Mouse (Mus musculus) myocyte (in vitro differentiated cells): ENCODE measurements around the gene Aatk.

Source experiments
- CEBPB ChIP-seq: IDR thresholded peaks from 2 replicates; pipeline ENCODE4 v1.6.1; 2011; ENCODE audit warnings: mild to moderate bottlenecking, moderate library complexity; ENCODE audit not compliant: poor library complexity, insufficient read depth, severe bottlenecking
- E2F4 ChIP-seq: IDR thresholded peaks from one replicate; pipeline ENCODE4 v1.6.1; 2011; ENCODE audit warnings: mild to moderate bottlenecking, control low read depth, moderate library complexity; ENCODE audit not compliant: insufficient read depth
- MAX ChIP-seq: IDR thresholded peaks from one replicate; pipeline ENCODE4 v1.6.1; 2011; ENCODE audit warnings: low read depth, mild to moderate bottlenecking, control low read depth
- MYOG ChIP-seq, 3 experiments: IDR thresholded peaks; one replicate each; pipeline ENCODE4 v1.6.1; 2011; ENCODE audit warnings: control low read depth in 2 of 3, low read depth in 2 of 3, mild to moderate bottlenecking in 2 of 3; ENCODE audit not compliant: insufficient read length in 2 of 3, control insufficient read depth in 1 of 3, insufficient read depth in 1 of 3
- POLR2A ChIP-seq: IDR thresholded peaks from one replicate; pipeline ENCODE4 v1.6.1; 2011; ENCODE audit warnings: low read depth, mild to moderate bottlenecking, control low read depth, moderate library complexity; ENCODE audit not compliant: insufficient read length
- USF1 ChIP-seq: IDR thresholded peaks from one replicate; pipeline ENCODE4 v1.6.1; 2011; ENCODE audit warnings: low read depth, mild to moderate bottlenecking, control low read depth, moderate library complexity

DNA sequence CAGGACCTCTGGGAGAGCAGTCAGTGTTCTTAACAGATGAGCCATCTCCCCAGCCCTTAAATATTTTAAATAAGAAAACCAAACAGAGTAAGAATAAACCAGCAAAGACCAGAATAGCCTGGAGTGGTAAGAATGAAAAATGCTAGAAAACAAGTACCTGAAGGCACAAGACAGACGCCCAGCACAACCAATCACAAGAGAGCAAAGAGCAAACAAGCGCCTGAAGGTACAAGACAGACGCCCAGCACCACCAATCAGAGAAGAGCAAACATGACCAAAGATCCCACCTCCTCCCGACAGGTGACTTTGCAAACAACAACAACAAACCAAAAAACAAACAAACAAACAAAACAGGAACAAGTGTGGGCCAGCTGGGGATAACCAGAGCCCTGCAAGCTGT, 6.9 kb upstream of the Aatk start:
- no peak for TF ChIP-seq POLR2A
- no peak for TF ChIP-seq E2F4
- TF ChIP-seq USF1 = no peak
- TF ChIP-seq CEBPB = no peak
- no peak for TF ChIP-seq MYOG (IDR thresholded peaks at IDR 0.05; ENCODE audit: control insufficient read depth in 1 of 3, insufficient read depth in 1 of 3, insufficient read length in 2 of 3, low read depth in 2 of 3)
- TF ChIP-seq MAX = no peak
